Mouse (Mus musculus) heart, embryonic 14.5 days (tissue): ENCODE measurements around the gene Gtf3c1. TPM values are rescaled to one million over a fixed set of nuclear protein-coding genes. Genes with fewer than 3 reads are reported as not detected.
A peak's percentile ranks its signal among the peaks of the same experiment; 100 is the strongest.

Experiments used
- ATAC-seq: fragments of 200-750 bp; cut with Nextera tagmentation; 2 replicates; pipeline ENCODE4 v1.8.0; 2017; ENCODE audit warnings: low read depth, moderate TSS enrichment; ENCODE audit not compliant: insufficient number of reproducible peaks, insufficient read depth, low FRiP score
- H3K27ac ChIP-seq, 2 experiments: fragments of 200-500 bp in 1 of 2; fragments of 300-500 bp in 1 of 2; sonication (generic) in 1 of 2; replicated peaks in 1 of 2; 2 replicates each; pipeline ENCODE4 v1.5.1; 2012 to 2014; ENCODE audit warnings: low read depth in 2 of 2, low read length in 2 of 2, control low read depth in 1 of 2, mild to moderate bottlenecking in 1 of 2, mixed read lengths in 1 of 2; ENCODE audit not compliant: control insufficient read depth in 1 of 2, insufficient read depth in 1 of 2
- H3K27me3 ChIP-seq: fragments of 300-500 bp; sonication (generic); 2 replicates; pipeline ENCODE4 v1.6.1; 2014; ENCODE audit warnings: mild to moderate bottlenecking, low read length, control low read depth; ENCODE audit not compliant: control insufficient read depth, insufficient read depth
- H3K36me3 ChIP-seq: fragments of 300-500 bp; sonication (generic); 2 replicates; pipeline ENCODE4 v1.6.1; 2014; ENCODE audit warnings: mild to moderate bottlenecking, control low read depth, low read length, mixed read lengths; ENCODE audit not compliant: control insufficient read depth, insufficient read depth
- H3K4me1 ChIP-seq, 2 experiments: fragments of 200-500 bp in 1 of 2; fragments of 300-500 bp in 1 of 2; sonication (generic) in 1 of 2; 2 replicates each; pipeline ENCODE4 v1.6.1; 2012 to 2014; ENCODE audit warnings: low read length in 2 of 2, control low read depth in 1 of 2, mixed read lengths in 1 of 2; ENCODE audit not compliant: control insufficient read depth in 2 of 2, insufficient read depth in 2 of 2
- H3K4me2 ChIP-seq: fragments of 300-500 bp; sonication (generic); 2 replicates; pipeline ENCODE4 v1.6.1; 2014; ENCODE audit warnings: mild to moderate bottlenecking, low read length
- H3K4me3 ChIP-seq, 2 experiments: fragments of 200-500 bp in 1 of 2; fragments of 300-500 bp in 1 of 2; sonication (generic) in 1 of 2; 2 replicates each; pipeline ENCODE4 v1.5.1; 2012 to 2014; ENCODE audit warnings: low read length in 2 of 2, mild to moderate bottlenecking in 2 of 2, control low read depth in 1 of 2, low read depth in 1 of 2, moderate library complexity in 1 of 2; ENCODE audit not compliant: control insufficient read depth in 1 of 2, insufficient read depth in 1 of 2
- H3K9ac ChIP-seq: fragments of 300-500 bp; sonication (generic); 2 replicates; pipeline ENCODE4 v1.6.1; 2014; ENCODE audit warnings: mild to moderate bottlenecking, low read length
- H3K9me3 ChIP-seq: fragments of 300-500 bp; sonication (generic); 2 replicates; pipeline ENCODE4 v1.6.1; 2016; ENCODE audit warnings: low read length, control low read depth; ENCODE audit not compliant: control insufficient read depth
- WGBS: fragments of 180-500 bp; shearing (Covaris S2); extraction: QIAGEN DNeasy Blood & Tissue Kit; methylation state at CpG from one replicate; pipeline ENCODE4 v1.1.7; 2014; 5-methylcytosine and 5-hydroxymethylcytosine counted together
- polyA plus RNA-seq: library from polyadenylated mRNA; unstranded; fragments of >200 nt; fragmentation: Nextera tagmentation; extraction: Ambion mirVana; gene quantifications from 2 replicates; pipeline ENCODE4 v1.2.1, GENCODE M21; 2014

Gene Gtf3c1
- 29.1 and 30.4 TPM in 2 replicates for polyA plus RNA-seq

- Histone ChIP-seq H3K4me3 (peak within 1 kb of the TSS; percentile 72 to 92), H3K9ac (peak within 1 kb of the TSS; percentile 91), H3K4me2 (peak within 1 kb of the TSS; percentile 85), H3K27ac (peak within 1 kb of the TSS; percentile 89), H3K36me3 (peaks cover 24% of the 10 kb centered on the region), H3K4me1 (peaks cover 15 to 31% of the 10 kb centered on the region in 2 experiments), H3K9me3 (no peaks in the 10 kb centered on the region), H3K27me3 (no peaks in the 10 kb centered on the region)
- under 1% methylated on average over 45 of the region's 45 CpGs for WGBS
- peak; percentile 98 for ATAC-seq
Measured at GRCm38 (mm10) chr7:125707593-125708022, at the start of gene Gtf3c1, which contains the start of gene D430042O09Rik. TSS of gene Gtf3c1 (minus strand) at chr7:125707780. TSS of gene D430042O09Rik (plus strand) at chr7:125707888.

- peak overlapping the region; percentile 56 to 57 for H3K27ac ChIP-seq
- no peak overlapping the region for H3K9ac ChIP-seq
- peaks cover 33 to 61% of the 10 kb centered on the region in 2 experiments for H3K4me1 ChIP-seq
Measured at GRCm38 (mm10) chr7:125756806-125757205, 49.2 kb upstream of the Gtf3c1 start.

GRCm38 (mm10) chr7:125753326-125753715, 45.7 kb upstream of the Gtf3c1 start:
- WGBS = 44% methylated on average over 3 of the region's 3 CpGs
- Histone ChIP-seq H3K4me3 (no peak overlapping the region), H3K36me3 (0 out of 2 replicates have a peak, but pooled peaks cover 3% of the 10 kb centered on the region), H3K27me3 (no peaks in the 10 kb centered on the region), H3K4me2 (0 out of 2 replicates have a peak overlapping the region, but pooled peaks have one; percentile 4), H3K9ac (peak overlapping the region; percentile 39; the same call in 1 of the 2 replicates), H3K9me3 (no peaks in the 10 kb centered on the region), H3K27ac (peak overlapping the region; percentile 90 to 91), H3K4me1 (peaks cover 35 to 57% of the 10 kb centered on the region in 2 experiments)
- peak; percentile 52 for ATAC-seq

More at GRCm38 (mm10) chr7:125756806-125757205, 49.2 kb upstream of the Gtf3c1 start:
- ATAC-seq = no peak
- Histone ChIP-seq H3K9me3 (no peaks in the 10 kb centered on the region), H3K4me3 (no peak overlapping the region), H3K27me3 (no peaks in the 10 kb centered on the region), H3K4me2 (no peak overlapping the region), H3K36me3 (peaks cover 12% of the 10 kb centered on the region; the same call in 1 of the 2 replicates)
- WGBS = 16% methylated on average over 6 of the region's 6 CpGs

GRCm38 (mm10) chr7:125752699-125753325, 45.2 kb upstream of the Gtf3c1 start:
- H3K4me3 ChIP-seq = no peak overlapping the region
- peaks cover 31 to 52% of the 10 kb centered on the region in 2 experiments for H3K4me1 ChIP-seq
- peak; percentile 60 for ATAC-seq
- no peak overlapping the region for H3K4me2 ChIP-seq
- peak overlapping the region; percentile 90 to 91 for H3K27ac ChIP-seq
- no peaks in the 10 kb centered on the region for H3K9me3 ChIP-seq
- H3K9ac ChIP-seq = peak overlapping the region; percentile 39; the same call in 1 of the 2 replicates
- WGBS = 41% methylated on average over 7 of the region's 7 CpGs
- H3K36me3 ChIP-seq = 0 out of 2 replicates have a peak, but pooled peaks cover 3% of the 10 kb centered on the region
- H3K27me3 ChIP-seq = no peaks in the 10 kb centered on the region

- no peak overlapping the region for H3K27ac ChIP-seq
- WGBS = 45% methylated on average over 3 of the region's 3 CpGs
- ATAC-seq = no peak
Measured at GRCm38 (mm10) chr7:125748186-125748585, 40.6 kb upstream of the Gtf3c1 start.

GRCm38 (mm10) chr7:125747316-125747690, 39.7 kb upstream of the Gtf3c1 start:
- Histone ChIP-seq H3K36me3 (0 out of 2 replicates have a peak, but pooled peaks cover 3% of the 10 kb centered on the region), H3K9me3 (no peaks in the 10 kb centered on the region), H3K27ac (no peak overlapping the region), H3K4me1 (peaks cover 12 to 13% of the 10 kb centered on the region in 2 experiments; a peak in 3 of 4 replicates), H3K4me2 (no peak overlapping the region), H3K9ac (no peak overlapping the region), H3K4me3 (no peak overlapping the region), H3K27me3 (no peaks in the 10 kb centered on the region)
- WGBS = 63% methylated on average over 7 of the region's 7 CpGs
- ATAC-seq = no peak

More at GRCm38 (mm10) chr7:125748186-125748585, 40.6 kb upstream of the Gtf3c1 start:
- H3K4me1 ChIP-seq = peaks cover 18 to 19% of the 10 kb centered on the region in 2 experiments
- H3K4me2 ChIP-seq = no peak overlapping the region
- no peaks in the 10 kb centered on the region for H3K27me3 ChIP-seq
- H3K9ac ChIP-seq = no peak overlapping the region
- no peak overlapping the region for H3K4me3 ChIP-seq
- H3K36me3 ChIP-seq = 0 out of 2 replicates have a peak, but pooled peaks cover 3% of the 10 kb centered on the region
- no peaks in the 10 kb centered on the region for H3K9me3 ChIP-seq

GRCm38 (mm10) chr7:125746621-125747315, 39.2 kb upstream of the Gtf3c1 start:
- WGBS = 75% methylated on average over 2 of the region's 2 CpGs
- no peaks in the 10 kb centered on the region for H3K27me3 ChIP-seq
- H3K4me2 ChIP-seq = no peak overlapping the region
- 0 out of 2 replicates have a peak, but pooled peaks cover 3% of the 10 kb centered on the region for H3K36me3 ChIP-seq
- H3K9me3 ChIP-seq = no peaks in the 10 kb centered on the region
- H3K4me1 ChIP-seq = peaks cover 7 to 8% of the 10 kb centered on the region in 2 experiments; a peak in 3 of 4 replicates
- no peak overlapping the region for H3K9ac ChIP-seq
- H3K4me3 ChIP-seq = no peak overlapping the region
- no peak overlapping the region for H3K27ac ChIP-seq
- no peak for ATAC-seq
